ENCODE assay signal across 17 mouse cellular contexts in the genomic region with DNA sequence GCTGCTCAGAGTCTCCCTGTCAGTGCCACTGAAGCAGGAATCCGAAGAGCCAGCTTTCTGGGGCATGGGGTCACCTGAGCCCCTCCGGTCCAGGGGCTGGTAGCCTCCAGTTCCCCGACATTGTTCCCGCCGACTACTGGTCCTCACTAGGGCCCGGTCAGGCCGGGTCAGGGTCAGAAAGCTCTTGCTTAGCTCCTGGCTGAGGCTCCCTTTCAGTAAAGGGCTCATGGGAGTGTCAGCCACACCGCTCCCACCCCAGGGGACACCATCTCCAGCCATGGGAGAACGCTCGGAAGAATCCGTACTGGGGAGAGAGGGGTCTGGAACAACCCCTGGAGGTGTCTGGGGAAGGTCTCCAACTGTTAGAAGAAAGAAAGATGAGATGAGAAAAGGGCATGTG. TPM values are rescaled to one million over a fixed set of nuclear protein-coding genes. Genes with fewer than 3 reads are reported as not detected.
"Had no signal": no experiment of that assay in that cellular context is flagged by ENCODE, and none has a peak within 500 bp of the region (broad histone marks: within the 10 kb centered on the region; RNA-seq: fewer than 3 reads in every experiment).

No protein-coding gene starts in this region.

- DNase-seq: kidney, adult 8-10 months; kidney, postnatal 25 days; lung, postnatal 14 days; right cerebral cortex, postnatal 25 days; thymus, postnatal 4 days had no signal

- H3K27ac ChIP-seq: limb, embryonic 12.5 days; lung, embryonic 15.5 days; macrophage; midbrain, embryonic 15.5 days; neural tube, embryonic 13.5 days; stomach, postnatal 0 days had no signal

- H3K9me3 ChIP-seq: limb, embryonic 12.5 days; lung, embryonic 15.5 days; megakaryocyte, embryonic 14.5 days; midbrain, embryonic 15.5 days; neural tube, embryonic 13.5 days had no signal

- H3K4me2 ChIP-seq: limb, embryonic 12.5 days; lung, embryonic 15.5 days; midbrain, embryonic 11.5 days; midbrain, embryonic 15.5 days; neural tube, embryonic 13.5 days had no signal

- H3K9ac ChIP-seq: limb, embryonic 12.5 days; lung, embryonic 15.5 days; midbrain, embryonic 15.5 days; neural tube, embryonic 13.5 days had no signal

- H3K4me3 ChIP-seq: limb, embryonic 12.5 days; lung, embryonic 15.5 days; megakaryocyte, embryonic 14.5 days; midbrain, embryonic 15.5 days; neural tube, embryonic 13.5 days had no signal

- H3K27me3 ChIP-seq: limb, embryonic 12.5 days; lung, embryonic 15.5 days; megakaryocyte, embryonic 14.5 days; midbrain, embryonic 15.5 days; neural tube, embryonic 13.5 days had no signal

- ATAC-seq: midbrain, embryonic 15.5 days had no signal

RNA-seq across cellular contexts. Expression of gene Kcnk7, which starts 18.3 kb away (rescaled TPM):
- total RNA-seq: layer of hippocampus, postnatal 10 days; left cerebral cortex, postnatal 36 days; liver, adult 2 months had no signal
- polyA plus RNA-seq: liver, adult 2 months; macrophage; midbrain, embryonic 11.5 days; neural tube, embryonic 13.5 days; small intestine, adult 2 months had no signal
